Mouse (Mus musculus) lung, embryonic 16.5 days (tissue): ENCODE results near the gene Plekha4. TPM values are rescaled to one million over a fixed set of nuclear protein-coding genes. Genes with fewer than 3 reads are reported as not detected.

Source experiments
- ATAC-seq: fragments of 200-750 bp; cut with Nextera tagmentation; 2 replicates; pipeline ENCODE4 v1.8.0; 2017; ENCODE audit warnings: low read depth, mild to moderate bottlenecking, moderate library complexity
- H3K27ac ChIP-seq: fragments of 300-500 bp; sonication (generic); 2 replicates; pipeline ENCODE4 v1.5.1; 2014; ENCODE audit warnings: mild to moderate bottlenecking, control low read depth, low read length
- H3K27me3 ChIP-seq: fragments of 300-500 bp; sonication (generic); 2 replicates; pipeline ENCODE4 v1.6.1; 2014; ENCODE audit warnings: low read depth, low read length, mixed read lengths; ENCODE audit not compliant: control insufficient read depth, insufficient read depth
- H3K36me3 ChIP-seq: fragments of 300-500 bp; sonication (generic); 2 replicates; pipeline ENCODE4 v1.6.1; 2014; ENCODE audit warnings: low read length; ENCODE audit not compliant: control insufficient read depth, insufficient read depth
- H3K4me1 ChIP-seq: fragments of 300-500 bp; sonication (generic); replicated peaks from 2 replicates; pipeline ENCODE4 v1.6.1; 2014; ENCODE audit warnings: low read length, mixed read lengths; ENCODE audit not compliant: control insufficient read depth, insufficient read depth
- H3K4me2 ChIP-seq: fragments of 300-500 bp; sonication (generic); 2 replicates; pipeline ENCODE4 v1.6.1; 2014; ENCODE audit warnings: low read depth, low read length, control low read depth
- H3K4me3 ChIP-seq: fragments of 300-500 bp; sonication (generic); 2 replicates; pipeline ENCODE4 v1.5.1; 2014; ENCODE audit warnings: mild to moderate bottlenecking, low read length, control low read depth
- H3K9ac ChIP-seq: fragments of 300-500 bp; sonication (generic); 2 replicates; pipeline ENCODE4 v1.6.1; 2014; ENCODE audit warnings: low read length, control low read depth
- H3K9me3 ChIP-seq: fragments of 300-500 bp; sonication (generic); 2 replicates; pipeline ENCODE4 v1.6.1; 2016; ENCODE audit warnings: low read length; ENCODE audit not compliant: control insufficient read depth
- WGBS: fragments of 180-500 bp; shearing (Covaris S2); extraction: QIAGEN DNeasy Blood & Tissue Kit; methylation state at CpG from one replicate; pipeline ENCODE4 v1.1.7; 2014; 5-methylcytosine and 5-hydroxymethylcytosine counted together
- polyA plus RNA-seq: library from polyadenylated mRNA; unstranded; fragments of >200 nt; fragmentation: Nextera tagmentation; extraction: Ambion mirVana; gene quantifications from 2 replicates; pipeline ENCODE4 v1.2.1, GENCODE M21; 2015

Plekha4 gene
- polyA plus RNA-seq, 1 experiment from 2014 or later = 2.3 TPM

DNA sequence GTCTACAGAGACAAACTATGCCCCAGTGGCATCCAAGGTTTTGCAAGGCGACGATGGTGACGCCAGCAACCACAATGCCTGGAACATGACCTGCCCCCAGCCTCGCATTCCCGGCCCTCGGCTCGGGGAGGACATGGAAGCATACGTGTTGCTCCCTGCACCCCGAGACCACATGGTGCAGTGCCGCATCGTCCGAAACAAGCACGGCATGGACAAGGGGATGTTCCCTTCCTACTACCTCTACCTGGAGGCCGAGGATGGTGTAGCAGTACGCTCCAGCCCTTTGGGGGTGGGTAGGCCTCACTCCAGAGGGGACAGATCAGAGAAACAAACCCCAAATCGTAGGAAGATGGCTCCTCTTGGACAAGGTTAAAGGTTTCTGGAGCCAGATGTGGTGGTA, 7.5 kb upstream of the Plekha4 start:
- Histone ChIP-seq H3K9me3 (no peaks in the 10 kb centered on the region), H3K4me2 (no peak overlapping the region), H3K27me3 (no peaks in the 10 kb centered on the region), H3K36me3 (peaks cover 5% of the 10 kb centered on the region; the same call in 1 of the 2 replicates), H3K27ac (no peak overlapping the region), H3K4me1 (peaks cover 10% of the 10 kb centered on the region; the same call in 1 of the 2 replicates), H3K4me3 (no peak overlapping the region), H3K9ac (no peak overlapping the region)
- 85% methylated on average over 16 of the region's 16 CpGs for WGBS
- no peak for ATAC-seq

DNA sequence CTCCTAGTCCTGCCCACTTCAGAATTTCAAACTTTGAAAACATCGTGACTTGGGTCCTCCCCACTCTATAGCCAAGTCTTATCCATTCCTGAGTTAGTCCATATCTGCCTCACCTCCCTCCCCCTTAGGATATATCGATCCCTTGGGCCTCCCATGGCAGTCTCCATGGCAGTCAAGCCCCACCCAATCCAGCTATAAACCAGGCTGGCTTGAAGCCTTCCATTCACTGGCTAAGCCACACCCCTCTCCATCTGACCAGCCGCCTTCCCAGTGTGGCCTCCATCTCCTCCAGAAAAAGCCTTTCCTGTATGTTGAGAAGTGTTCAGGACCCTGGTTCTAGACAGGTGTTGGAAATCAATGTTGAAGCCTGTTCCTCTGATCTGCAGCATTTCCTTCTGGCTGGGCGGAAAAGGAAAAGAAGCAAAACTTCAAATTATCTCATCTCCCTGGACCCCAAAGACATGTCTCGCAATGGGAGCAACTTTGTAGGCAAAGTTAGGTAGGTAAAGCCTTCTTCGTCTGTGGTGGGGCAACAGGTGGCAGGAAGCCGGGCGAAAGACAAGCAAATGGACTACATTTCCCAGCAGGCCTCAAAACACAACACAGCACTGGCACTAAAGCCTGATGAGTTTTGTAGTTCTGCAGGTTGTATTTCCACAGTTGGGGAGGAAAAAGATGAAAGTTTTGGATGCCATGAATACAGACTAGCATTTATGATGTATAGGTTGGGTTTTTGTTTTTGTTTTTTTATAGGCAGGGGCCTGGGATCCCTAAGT, 6.6 kb upstream of the Plekha4 start:
- Histone ChIP-seq H3K27me3 (no peaks in the 10 kb centered on the region), H3K9ac (no peak overlapping the region), H3K4me3 (no peak overlapping the region), H3K4me1 (peaks cover 13% of the 10 kb centered on the region), H3K4me2 (no peak overlapping the region), H3K36me3 (peaks cover 5% of the 10 kb centered on the region; the same call in 1 of the 2 replicates), H3K27ac (no peak overlapping the region), H3K9me3 (no peaks in the 10 kb centered on the region)
- no peak for ATAC-seq
- WGBS = 71% methylated on average over 8 of the region's 8 CpGs

DNA sequence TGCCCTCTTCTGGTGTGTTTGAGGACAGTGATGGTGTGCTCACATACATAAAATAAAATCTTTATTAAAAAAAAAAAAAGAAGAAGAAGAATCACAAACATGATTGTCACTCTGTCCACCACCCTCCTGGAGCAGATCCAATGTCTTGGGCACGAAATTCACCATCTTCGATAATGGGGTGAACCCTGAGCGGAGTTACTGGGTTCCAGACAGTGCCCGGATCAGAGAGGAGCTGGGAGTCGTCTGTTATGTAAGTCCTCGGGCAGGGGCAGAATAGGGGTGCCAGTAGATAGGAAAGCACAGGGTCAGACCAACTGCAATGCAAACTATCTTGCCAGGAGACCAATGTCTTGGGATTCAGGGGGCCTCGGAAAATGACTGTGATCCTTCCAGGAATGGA, 5.5 kb upstream of the Plekha4 start:
- no peak overlapping the region for H3K9ac ChIP-seq
- WGBS = 92% methylated on average over 7 of the region's 7 CpGs
- no peak overlapping the region for H3K4me3 ChIP-seq

DNA sequence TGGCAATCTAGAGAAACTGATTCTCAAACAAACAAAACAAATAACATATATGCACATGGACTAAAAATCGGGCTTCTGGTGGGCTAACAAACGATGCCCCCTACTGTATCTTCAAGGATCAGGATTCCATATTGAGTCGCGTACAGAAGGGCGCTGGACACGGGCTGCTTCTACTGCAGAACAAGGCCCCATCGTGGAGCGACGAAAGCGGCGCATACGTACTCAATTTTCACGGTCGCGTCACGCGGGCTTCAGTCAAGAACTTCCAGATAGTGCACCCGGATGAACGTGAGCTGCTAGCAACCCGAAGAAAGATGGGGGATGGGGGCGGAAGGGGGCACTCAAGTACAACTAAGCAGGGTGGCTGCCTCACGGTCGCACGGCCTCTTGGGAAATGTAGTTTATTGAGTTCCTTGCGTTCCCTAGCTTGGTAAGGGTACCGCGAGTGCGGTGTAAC, 4.4 kb upstream of the Plekha4 start:
- Histone ChIP-seq H3K27ac (peak overlapping the region; percentile 90), H3K36me3 (peaks cover 5% of the 10 kb centered on the region; the same call in 1 of the 2 replicates), H3K27me3 (no peaks in the 10 kb centered on the region), H3K4me2 (peak overlapping the region; percentile 56), H3K9me3 (no peaks in the 10 kb centered on the region), H3K4me3 (peak overlapping the region; percentile 60), H3K9ac (peak overlapping the region; percentile 74), H3K4me1 (peaks cover 20% of the 10 kb centered on the region)
- ATAC-seq = peak; percentile 69
- 1% methylated on average over 28 of the region's 28 CpGs for WGBS

More for the DNA sequence above, 5.5 kb upstream of the Plekha4 start:
- no peak for ATAC-seq
- Histone ChIP-seq H3K4me2 (no peak overlapping the region), H3K4me1 (peaks cover 20% of the 10 kb centered on the region), H3K27ac (no peak overlapping the region), H3K36me3 (peaks cover 5% of the 10 kb centered on the region; the same call in 1 of the 2 replicates), H3K9me3 (no peaks in the 10 kb centered on the region), H3K27me3 (no peaks in the 10 kb centered on the region)

DNA sequence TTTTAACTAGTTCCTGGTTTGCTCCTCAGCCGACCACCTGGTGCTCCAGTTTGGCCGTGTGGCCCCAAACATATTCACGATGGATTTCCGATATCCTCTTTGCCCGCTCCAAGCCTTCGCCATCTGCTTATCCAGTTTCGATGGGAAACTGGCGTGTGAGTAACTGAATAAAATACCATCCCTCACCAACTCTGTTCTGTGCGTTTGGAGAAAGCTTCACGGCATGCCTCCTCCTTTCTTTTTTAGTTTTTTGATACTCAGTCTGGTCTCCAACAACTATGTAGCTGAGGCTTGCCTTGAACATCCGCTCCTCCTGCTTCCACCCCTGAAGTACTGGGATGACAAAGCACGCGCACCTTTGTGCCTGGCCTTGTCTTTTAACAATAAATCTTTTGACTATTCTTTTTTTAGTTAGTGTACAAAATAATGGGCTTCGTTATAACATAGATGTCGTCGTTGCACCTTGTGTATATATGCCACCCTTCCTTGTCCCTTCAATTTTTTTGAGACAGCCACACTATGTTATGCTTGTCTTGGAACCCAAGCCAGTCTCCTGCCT, 3.9 kb upstream of the Plekha4 start:
- H3K4me1 ChIP-seq = peaks cover 20% of the 10 kb centered on the region
- no peaks in the 10 kb centered on the region for H3K9me3 ChIP-seq
- H3K36me3 ChIP-seq = peaks cover 5% of the 10 kb centered on the region; the same call in 1 of the 2 replicates
- peak overlapping the region; percentile 74 for H3K9ac ChIP-seq
- H3K4me3 ChIP-seq = peak overlapping the region; percentile 60
- no peak overlapping the region for H3K27ac ChIP-seq
- 56% methylated on average over 16 of the region's 16 CpGs for WGBS
- ATAC-seq = no peak
- H3K4me2 ChIP-seq = peak overlapping the region; percentile 56
- no peaks in the 10 kb centered on the region for H3K27me3 ChIP-seq

DNA sequence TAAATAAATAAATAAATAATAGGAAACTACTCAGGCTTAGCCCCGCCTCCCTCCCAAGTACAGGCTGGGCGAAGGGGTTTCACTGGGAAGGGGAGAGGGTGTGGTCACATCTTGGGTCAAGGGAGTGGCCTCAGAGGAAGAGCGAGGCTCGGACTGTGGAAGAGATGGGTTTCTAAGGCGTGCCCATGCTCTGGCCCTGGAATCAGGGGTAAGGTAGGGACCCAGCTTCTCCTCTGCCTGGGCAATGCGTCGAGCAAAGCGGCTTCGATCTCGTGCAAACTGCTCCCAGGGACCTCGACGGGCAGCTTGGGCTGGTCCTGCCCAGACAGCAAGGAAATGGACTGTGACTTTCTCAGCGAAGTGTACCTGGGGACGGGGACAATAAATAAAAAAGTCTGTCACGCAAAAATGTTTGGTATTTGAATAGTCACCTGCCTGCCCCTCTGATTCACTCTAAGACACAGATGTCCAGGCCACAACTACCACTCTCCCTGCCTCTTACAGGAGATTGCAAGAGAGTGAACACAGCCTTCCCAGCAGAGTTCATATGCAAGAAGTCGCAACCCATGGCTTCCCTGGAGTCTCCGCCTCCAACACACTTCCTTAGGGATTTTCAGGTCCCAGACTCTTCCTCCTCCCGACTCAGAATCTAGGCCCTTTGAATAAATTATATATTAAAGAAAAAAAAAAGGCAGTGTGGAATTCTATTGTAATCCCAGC, 3.0 kb upstream of the Plekha4 start:
- Histone ChIP-seq H3K9me3 (no peaks in the 10 kb centered on the region), H3K4me2 (0 out of 2 replicates have a peak overlapping the region, but pooled peaks have one; percentile 12), H3K9ac (no peak overlapping the region), H3K27me3 (no peaks in the 10 kb centered on the region), H3K27ac (peak overlapping the region; percentile 30; the same call in 1 of the 2 replicates), H3K36me3 (peaks cover 5% of the 10 kb centered on the region; the same call in 1 of the 2 replicates), H3K4me3 (no peak overlapping the region), H3K4me1 (peaks cover 20% of the 10 kb centered on the region)
- no peak for ATAC-seq
- WGBS = 69% methylated on average over 18 of the region's 18 CpGs

DNA sequence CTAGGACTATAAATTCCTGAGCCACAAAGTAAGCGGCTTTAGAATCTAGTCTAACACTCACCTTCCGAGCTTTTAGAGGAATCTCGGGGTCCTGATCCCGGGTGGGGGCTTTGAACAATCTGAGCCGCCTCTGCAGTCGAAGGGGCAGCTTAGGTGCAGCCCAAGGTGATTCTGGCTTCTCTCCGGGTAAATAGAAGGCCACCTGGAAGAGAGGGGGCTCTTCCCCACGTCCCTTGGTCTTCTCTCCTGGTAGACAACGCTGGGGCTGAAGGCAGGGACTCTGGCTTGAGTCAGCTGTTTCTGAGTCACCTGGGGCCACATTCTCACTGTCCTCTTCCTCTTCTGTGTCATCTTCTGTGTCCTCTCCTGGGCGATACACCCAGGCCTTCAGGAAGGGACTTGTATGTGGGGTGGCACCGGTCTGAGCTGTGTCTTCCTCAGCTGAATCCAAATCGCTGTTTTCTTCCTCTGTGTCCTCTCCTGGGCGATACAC, 2.4 kb upstream of the Plekha4 start:
- Histone ChIP-seq H3K36me3 (peaks cover 5% of the 10 kb centered on the region; the same call in 1 of the 2 replicates), H3K4me2 (no peak overlapping the region), H3K9me3 (no peaks in the 10 kb centered on the region), H3K9ac (no peak overlapping the region), H3K4me3 (no peak overlapping the region), H3K27me3 (no peaks in the 10 kb centered on the region), H3K27ac (no peak overlapping the region), H3K4me1 (peaks cover 20% of the 10 kb centered on the region)
- no peak for ATAC-seq
- WGBS = 75% methylated on average over 12 of the region's 13 CpGs

DNA sequence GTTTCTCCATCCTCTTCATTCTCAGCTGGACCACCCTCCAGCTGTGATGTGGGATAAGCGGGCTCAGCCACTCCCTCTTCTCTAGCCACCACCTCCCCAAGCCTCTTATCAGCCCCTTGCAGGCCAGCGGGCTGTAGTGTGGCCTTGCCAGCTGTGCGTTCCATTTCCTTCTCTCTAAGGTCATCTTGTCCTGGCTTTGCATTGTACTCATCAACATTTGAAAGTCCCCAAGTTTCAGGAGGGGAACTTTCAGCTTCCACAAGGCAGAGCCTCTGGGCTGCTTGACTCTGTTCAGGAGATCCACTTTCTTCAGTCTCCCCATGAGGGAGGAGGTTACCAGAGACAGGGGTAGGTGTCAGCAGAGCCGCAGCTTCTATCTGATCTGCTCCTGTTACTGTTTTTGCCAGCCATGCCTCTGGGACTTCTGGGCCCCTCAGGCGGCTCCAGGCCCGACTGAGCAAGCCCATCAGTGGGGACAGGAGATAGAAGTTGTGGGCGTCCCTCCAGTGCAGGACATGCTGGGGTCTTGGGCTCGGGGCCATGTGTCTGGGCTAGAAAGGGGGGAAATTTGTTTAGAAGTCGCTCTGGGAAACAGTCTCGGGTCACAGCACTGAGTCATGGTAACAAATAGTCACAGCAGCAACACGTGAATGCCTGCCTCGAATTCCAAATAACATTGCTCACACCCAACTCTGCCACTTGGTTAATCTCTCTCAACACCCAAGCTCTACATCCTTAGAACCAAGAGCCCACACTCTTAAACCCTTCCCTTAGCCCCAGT, 1.1 kb upstream of the Plekha4 start:
- peak overlapping the region; percentile 92 for H3K4me3 ChIP-seq
- H3K9ac ChIP-seq = peak overlapping the region; percentile 95
- 14% methylated on average over 12 of the region's 12 CpGs for WGBS
- no peaks in the 10 kb centered on the region for H3K27me3 ChIP-seq
- H3K4me1 ChIP-seq = peaks cover 26% of the 10 kb centered on the region
- peak overlapping the region; percentile 82 for H3K4me2 ChIP-seq
- H3K27ac ChIP-seq = peak overlapping the region; percentile 90
- H3K36me3 ChIP-seq = peaks cover 5% of the 10 kb centered on the region; the same call in 1 of the 2 replicates
- peak; percentile 11; the same call in 1 of the 2 replicates for ATAC-seq
- H3K9me3 ChIP-seq = no peaks in the 10 kb centered on the region
